Mouse (Mus musculus): ENCODE data around the gene Pkdrej. TPM values are rescaled to one million over a fixed set of nuclear protein-coding genes. Genes with fewer than 3 reads are reported as not detected.

The Pkdrej gene
- polyA plus RNA-seq, 1 experiment: not detected

DNA sequence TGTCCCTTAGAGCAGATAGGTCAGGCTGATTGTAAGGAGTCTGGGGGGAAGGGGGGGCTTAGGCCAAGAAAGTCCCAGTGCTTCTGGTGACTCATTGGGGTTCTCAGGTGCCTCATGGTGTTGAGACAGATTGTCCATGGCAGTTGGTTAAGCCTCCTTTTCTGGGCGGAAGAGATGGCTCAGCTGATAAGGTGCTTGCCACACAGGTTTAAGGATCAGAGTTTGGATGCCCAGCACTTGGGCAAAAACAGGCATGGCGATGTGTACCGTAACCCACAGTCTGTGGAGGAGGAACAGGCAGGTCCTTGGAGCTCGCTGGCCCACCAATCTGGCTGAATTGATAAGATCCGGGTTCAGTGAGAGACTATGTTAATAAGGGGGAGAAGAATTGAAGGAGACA, 15.4 kb upstream of the Pkdrej start:
- Histone ChIP-seq H3K36me3 (replicated peaks; ENCODE audit: low read length) (peaks cover 9% of the 10 kb centered on the region), H3K4me1 (peaks cover 10% of the 10 kb centered on the region), H3K27me3 (replicated peaks) (peaks cover 2% of the 10 kb centered on the region), H3K4me3 (replicated peaks) (no peak overlapping the region), H3K9me3 (0 out of 2 replicates have a peak, but pooled peaks cover 4% of the 10 kb centered on the region)
- TF ChIP-seq FLI1 (IDR thresholded peaks at IDR 0.05; ENCODE audit: low read length) (no peak), GATA1 (IDR thresholded peaks at IDR 0.05; ENCODE audit: borderline replicate concordance, low read length) (no peak)

DNA sequence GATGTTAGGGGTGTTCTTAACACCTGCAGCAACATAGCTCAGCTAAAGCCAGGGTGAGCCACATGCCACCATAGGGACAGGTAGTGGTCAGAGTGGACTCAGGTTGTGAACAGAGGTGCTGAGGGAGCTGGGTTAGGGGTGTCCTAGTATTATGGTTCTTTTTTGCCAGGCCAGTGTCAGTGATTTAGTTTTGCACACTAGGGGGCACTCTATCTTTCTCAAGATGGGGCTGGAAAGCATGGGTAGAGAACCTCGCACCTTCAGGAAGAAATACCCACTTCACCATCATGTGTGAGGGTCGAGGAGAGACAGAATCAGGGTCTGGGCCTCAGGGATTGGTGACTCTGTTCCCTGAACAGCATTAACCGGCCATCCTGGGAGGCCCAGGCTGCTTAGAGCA, 13.8 kb upstream of the Pkdrej start:
- Histone ChIP-seq H3K36me3 (replicated peaks; ENCODE audit: low read length) (peaks cover 9% of the 10 kb centered on the region), H3K27me3 (replicated peaks) (peaks cover 5% of the 10 kb centered on the region), H3K4me1 (peaks cover 16% of the 10 kb centered on the region), H3K4me3 (replicated peaks) (no peak overlapping the region), H3K9me3 (0 out of 2 replicates have a peak, but pooled peaks cover 4% of the 10 kb centered on the region)
- TF ChIP-seq FLI1 (IDR thresholded peaks at IDR 0.05; ENCODE audit: low read length) (no peak), GATA1 (IDR thresholded peaks at IDR 0.05; ENCODE audit: borderline replicate concordance, low read length) (no peak)

GRCm38 (mm10) chr15:85832599-85832998, 11.1 kb upstream of the Pkdrej start:
- peaks cover 9% of the 10 kb centered on the region for H3K36me3 ChIP-seq (replicated peaks; ENCODE audit: low read length)
- peaks cover 19% of the 10 kb centered on the region for H3K27me3 ChIP-seq (replicated peaks)
- TF ChIP-seq GATA1 (IDR thresholded peaks at IDR 0.05; ENCODE audit: borderline replicate concordance, low read length) (no peak), FLI1 (IDR thresholded peaks at IDR 0.05; ENCODE audit: low read length) (no peak)
- 0 out of 2 replicates have a peak, but pooled peaks cover 4% of the 10 kb centered on the region for H3K9me3 ChIP-seq
- peak overlapping the region; percentile 92 for H3K4me3 ChIP-seq (replicated peaks)
- peaks cover 16% of the 10 kb centered on the region for H3K4me1 ChIP-seq

- peaks cover 22% of the 10 kb centered on the region for H3K27me3 ChIP-seq (replicated peaks)
- peaks cover 16% of the 10 kb centered on the region for H3K4me1 ChIP-seq
- H3K9me3 ChIP-seq: 0 out of 2 replicates have a peak, but pooled peaks cover 4% of the 10 kb centered on the region
- peak within 1 kb of the TSS; percentile 92 for H3K4me3 ChIP-seq (replicated peaks)
- H3K36me3 ChIP-seq (replicated peaks; ENCODE audit: low read length): peaks cover 9% of the 10 kb centered on the region
- TF ChIP-seq FLI1 (IDR thresholded peaks at IDR 0.05; ENCODE audit: low read length) (no peak), GATA1 (IDR thresholded peaks at IDR 0.05; ENCODE audit: borderline replicate concordance, low read length) (no peak)
Measured at GRCm38 (mm10) chr15:85831954-85832590, 10.5 kb upstream of the Pkdrej start, which contains the start of gene Ttc38. TSS of gene Ttc38 (plus strand) at chr15:85832306.

GRCm38 (mm10) chr15:85829470-85829869, 7.9 kb upstream of the Pkdrej start:
- H3K36me3 ChIP-seq (replicated peaks; ENCODE audit: low read length): no peaks in the 10 kb centered on the region
- H3K27me3 ChIP-seq (replicated peaks): peaks cover 26% of the 10 kb centered on the region
- no peak overlapping the region for H3K4me3 ChIP-seq (replicated peaks)
- no peak for TF ChIP-seq FLI1 (IDR thresholded peaks at IDR 0.05; ENCODE audit: low read length)
- no peak for TF ChIP-seq GATA1 (IDR thresholded peaks at IDR 0.05; ENCODE audit: borderline replicate concordance, low read length)
- H3K9me3 ChIP-seq: no peaks in the 10 kb centered on the region
- peaks cover 16% of the 10 kb centered on the region for H3K4me1 ChIP-seq

DNA sequence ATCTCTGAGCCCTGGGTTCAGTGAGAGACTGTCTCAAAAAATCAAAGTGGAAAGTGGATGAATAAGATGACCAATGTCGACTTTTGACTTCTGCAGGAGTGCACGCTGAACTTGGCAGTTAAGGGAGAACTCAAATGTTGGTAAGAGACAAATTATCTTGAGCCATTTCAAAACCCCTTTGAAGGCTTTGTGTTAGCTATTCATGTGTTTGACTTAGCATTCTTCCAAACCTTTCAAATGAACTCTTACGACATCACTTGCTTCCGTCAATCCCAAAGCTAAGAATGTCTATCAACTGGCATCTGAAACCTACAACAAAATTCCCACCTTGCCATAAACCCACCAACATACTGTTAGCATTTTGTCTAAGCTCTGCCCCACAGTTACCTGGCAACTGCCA, 6.5 kb upstream of the Pkdrej start:
- TF ChIP-seq FLI1 (IDR thresholded peaks at IDR 0.05; ENCODE audit: low read length): no peak
- TF ChIP-seq GATA1 (IDR thresholded peaks at IDR 0.05; ENCODE audit: borderline replicate concordance, low read length): no peak
- peaks cover 16% of the 10 kb centered on the region for H3K4me1 ChIP-seq

GRCm38 (mm10) chr15:85826676-85827075, 5.1 kb upstream of the Pkdrej start:
- no peaks in the 10 kb centered on the region for H3K9me3 ChIP-seq
- peaks cover 7% of the 10 kb centered on the region for H3K4me1 ChIP-seq
- H3K4me3 ChIP-seq (replicated peaks): no peak overlapping the region
- peaks cover 46% of the 10 kb centered on the region for H3K27me3 ChIP-seq (replicated peaks)
- H3K36me3 ChIP-seq (replicated peaks; ENCODE audit: low read length): no peaks in the 10 kb centered on the region
- TF ChIP-seq FLI1 (IDR thresholded peaks at IDR 0.05; ENCODE audit: low read length) (no peak), GATA1 (IDR thresholded peaks at IDR 0.05; ENCODE audit: borderline replicate concordance, low read length) (no peak)

More for the DNA sequence above, 6.5 kb upstream of the Pkdrej start:
- Histone ChIP-seq H3K4me3 (replicated peaks) (no peak overlapping the region), H3K27me3 (replicated peaks) (peaks cover 38% of the 10 kb centered on the region), H3K9me3 (no peaks in the 10 kb centered on the region), H3K36me3 (replicated peaks; ENCODE audit: low read length) (no peaks in the 10 kb centered on the region)

GRCm38 (mm10) chr15:85822011-85822359, 451 bp upstream of the Pkdrej start:
- H3K36me3 ChIP-seq (replicated peaks; ENCODE audit: low read length): no peaks in the 10 kb centered on the region
- H3K27me3 ChIP-seq (replicated peaks): peaks cover 68% of the 10 kb centered on the region
- H3K4me3 ChIP-seq (replicated peaks): no peak overlapping the region
- no peak for TF ChIP-seq GATA1 (IDR thresholded peaks at IDR 0.05; ENCODE audit: borderline replicate concordance, low read length)
- no peak for TF ChIP-seq FLI1 (IDR thresholded peaks at IDR 0.05; ENCODE audit: low read length)
- peaks cover 11% of the 10 kb centered on the region; the same call in 1 of the 2 replicates for H3K4me1 ChIP-seq
- H3K9me3 ChIP-seq: peaks cover 38% of the 10 kb centered on the region

DNA sequence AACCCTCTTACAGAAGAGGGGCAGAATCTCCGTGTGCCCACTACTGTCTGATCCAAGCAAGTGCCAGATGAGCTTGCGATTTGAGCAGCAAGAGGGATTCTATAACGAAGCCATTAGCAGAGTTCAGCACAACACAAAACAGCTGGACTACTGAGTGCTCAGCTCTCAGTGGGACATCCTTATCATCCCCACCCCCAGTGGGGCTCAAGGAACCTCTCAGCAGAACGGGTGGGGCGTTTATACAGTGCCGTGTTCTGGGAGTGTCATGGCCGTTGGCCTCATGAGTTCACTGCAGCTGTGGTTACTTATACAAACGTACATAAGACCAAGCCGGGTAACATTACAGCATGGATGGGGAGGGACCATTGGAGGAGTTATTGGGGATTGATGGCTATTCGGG, 8.1 kb downstream of the Pkdrej start:
- H3K4me3 ChIP-seq (replicated peaks): no peak overlapping the region
- peaks cover 7% of the 10 kb centered on the region for H3K36me3 ChIP-seq (replicated peaks; ENCODE audit: low read length)
- H3K27me3 ChIP-seq (replicated peaks): peaks cover 36% of the 10 kb centered on the region
- peaks cover 28% of the 10 kb centered on the region for H3K4me1 ChIP-seq
- H3K9me3 ChIP-seq: peaks cover 39% of the 10 kb centered on the region
- no peak for TF ChIP-seq GATA1 (IDR thresholded peaks at IDR 0.05; ENCODE audit: borderline replicate concordance, low read length)

- H3K4me1 ChIP-seq: peaks cover 28% of the 10 kb centered on the region
- H3K4me3 ChIP-seq (replicated peaks): peak within 1 kb of the TSS; percentile 97
- H3K9me3 ChIP-seq: peaks cover 21% of the 10 kb centered on the region
- H3K27me3 ChIP-seq (replicated peaks): peaks cover 23% of the 10 kb centered on the region
- peaks cover 24% of the 10 kb centered on the region for H3K36me3 ChIP-seq (replicated peaks; ENCODE audit: low read length)
- TF ChIP-seq FLI1 (IDR thresholded peaks at IDR 0.05; ENCODE audit: low read length) (no peak), GATA1 (IDR thresholded peaks at IDR 0.05; ENCODE audit: borderline replicate concordance, low read length) (no peak)
Measured at GRCm38 (mm10) chr15:85811535-85812277, 9.8 kb downstream of the Pkdrej start, which contains the start of gene Cdpf1. TSS of gene Cdpf1 (minus strand) at chr15:85811697.
